Mouse (Mus musculus) mesoderm, embryonic 11.5 days (tissue): Measurements from ENCODE around the gene Siah1a.

Experiments
- DNase-seq: peaks from one replicate; pipeline ENCODE4 v3.0.0-alpha.2; 2012; ENCODE audit warnings: low read depth, low spot score

The Siah1a gene

GRCm38 (mm10) chr8:86744313-86745220, 1.2 kb downstream of the Siah1a start:
- peak; percentile 6 for DNase-seq

- DNase-seq = no peak
These were observed 3.0 kb downstream of the Siah1a start for GRCm38 (mm10) chr8:86742605-86743345.

GRCm38 (mm10) chr8:86741627-86742026, 4.1 kb downstream of the Siah1a start:
- no peak for DNase-seq

GRCm38 (mm10) chr8:86740899-86741298, 4.8 kb downstream of the Siah1a start:
- no peak for DNase-seq

GRCm38 (mm10) chr8:86735446-86736111, 10.2 kb downstream of the Siah1a start:
- no peak for DNase-seq

- DNase-seq = no peak
These were observed 10.8 kb downstream of the Siah1a start for GRCm38 (mm10) chr8:86734954-86735353.

GRCm38 (mm10) chr8:86734171-86734570, 11.6 kb downstream of the Siah1a start:
- no peak for DNase-seq

- no peak for DNase-seq
These were observed 14.9 kb downstream of the Siah1a start for GRCm38 (mm10) chr8:86730860-86731259.

- DNase-seq = no peak
These were observed 15.4 kb downstream of the Siah1a start for GRCm38 (mm10) chr8:86730303-86730702.

GRCm38 (mm10) chr8:86728224-86728950, 17.3 kb downstream of the Siah1a start:
- no peak for DNase-seq

- no peak for DNase-seq
These were observed 18.8 kb downstream of the Siah1a start for GRCm38 (mm10) chr8:86726959-86727358.

- DNase-seq = no peak
These were observed 24.2 kb downstream of the Siah1a start for GRCm38 (mm10) chr8:86721490-86721889.

- no peak for DNase-seq
These were observed 24.8 kb downstream of the Siah1a start for GRCm38 (mm10) chr8:86720756-86721459.

- DNase-seq = no peak
These were observed 26.4 kb downstream of the Siah1a start for GRCm38 (mm10) chr8:86719368-86719767.

- DNase-seq = no peak
These were observed 27.3 kb downstream of the Siah1a start for GRCm38 (mm10) chr8:86718332-86718994.

- peak; percentile 75 for DNase-seq
These were observed 32.1 kb downstream of the Siah1a start for GRCm38 (mm10) chr8:86713407-86714188.

GRCm38 (mm10) chr8:86712594-86712993, 33.1 kb downstream of the Siah1a start:
- no peak for DNase-seq

- DNase-seq = no peak
These were observed 37.9 kb downstream of the Siah1a start for GRCm38 (mm10) chr8:86707873-86708272.

GRCm38 (mm10) chr8:86706756-86707155, 39.0 kb downstream of the Siah1a start:
- no peak for DNase-seq
